Mouse (Mus musculus) stomach, postnatal 0 days (tissue): ENCODE measurements at regions not wholly inside any gene's neighbourhood (a gene's known extent, or its start where the extent isn't known, plus 50 kb on each side); places are given as distances from the start of the nearest gene placed in this dataset.
A peak's percentile ranks its signal among the peaks of the same experiment; 100 is the strongest.

Experiments used
- ATAC-seq: fragments of 200-750 bp; cut with Nextera tagmentation; 2 replicates; pipeline ENCODE4 v1.8.0; 2017; ENCODE audit not compliant: low FRiP score, low TSS enrichment
- DNase-seq: peaks from one replicate; pipeline ENCODE4 v3.0.0-alpha.2; 2016; ENCODE audit warnings: low spot score
- H3K27ac ChIP-seq: fragments of 300-500 bp; sonication (generic); replicated peaks from 2 replicates; pipeline ENCODE4 v1.5.1; 2014; ENCODE audit warnings: mild to moderate bottlenecking, control low read depth
- H3K27me3 ChIP-seq: fragments of 300-500 bp; sonication (generic); 2 replicates; pipeline ENCODE4 v1.6.1; 2014; ENCODE audit warnings: low read length; ENCODE audit not compliant: control insufficient read depth, insufficient read depth
- H3K36me3 ChIP-seq: fragments of 300-500 bp; sonication (generic); 2 replicates; pipeline ENCODE4 v1.6.1; 2014; ENCODE audit warnings: low read length, mixed read lengths; ENCODE audit not compliant: control insufficient read depth, insufficient read depth
- H3K4me1 ChIP-seq: fragments of 300-500 bp; sonication (generic); replicated peaks from 2 replicates; pipeline ENCODE4 v1.6.1; 2014; ENCODE audit warnings: antibody characterized with exemption; ENCODE audit not compliant: control insufficient read depth, insufficient read depth
- H3K4me2 ChIP-seq: fragments of 300-500 bp; sonication (generic); replicated peaks from 2 replicates; pipeline ENCODE4 v1.6.1; 2014; ENCODE audit warnings: low read depth, mild to moderate bottlenecking, control low read depth, moderate library complexity
- H3K4me3 ChIP-seq: fragments of 300-500 bp; sonication (generic); 2 replicates; pipeline ENCODE4 v1.5.1; 2014; ENCODE audit warnings: low read depth, low read length, control low read depth
- H3K9ac ChIP-seq: fragments of 300-500 bp; sonication (generic); 2 replicates; pipeline ENCODE4 v1.6.1; 2014; ENCODE audit warnings: mild to moderate bottlenecking, low read length, control low read depth, mixed read lengths
- H3K9me3 ChIP-seq: fragments of 300-500 bp; sonication (generic); 2 replicates; pipeline ENCODE4 v1.6.1; 2016; ENCODE audit warnings: low read length; ENCODE audit not compliant: control insufficient read depth
- CTCF ChIP-seq: IDR thresholded peaks from 2 replicates; pipeline ENCODE4 v1.5.1; 2016; ENCODE audit warnings: antibody characterized with exemption, low read depth, mild to moderate bottlenecking, moderate library complexity
- EP300 ChIP-seq: optimal IDR thresholded peaks from 2 replicates; pipeline ENCODE3; 2016; ENCODE audit warnings: antibody characterized with exemption
- WGBS: fragments of 180-500 bp; shearing (Covaris S2); extraction: QIAGEN DNeasy Blood & Tissue Kit; methylation state at CpG from one replicate; pipeline ENCODE4 v1.1.7; 2014; 5-methylcytosine and 5-hydroxymethylcytosine counted together

GRCm38 (mm10) chr3:134560144-134560543, 268.7 kb upstream of the Tacr3 start:
- WGBS, result 70% methylated on average over 2 of the region's 2 CpGs
- ATAC-seq, result no peak

GRCm38 (mm10) chr3:134578759-134579158, 250.0 kb upstream of the Tacr3 start:
- WGBS, result 83% methylated on average over 3 of the region's 3 CpGs
- TF ChIP-seq EP300 (no peak), CTCF (no peak)
- no peak overlapping the region for H3K9ac ChIP-seq

More at GRCm38 (mm10) chr3:134560144-134560543, 268.7 kb upstream of the Tacr3 start:
- no peak overlapping the region for H3K9ac ChIP-seq
- no peaks in the 10 kb centered on the region for H3K27me3 ChIP-seq
- no peak for DNase-seq
- H3K36me3 ChIP-seq, result no peaks in the 10 kb centered on the region
- no peak overlapping the region for H3K27ac ChIP-seq
- no peaks in the 10 kb centered on the region for H3K4me1 ChIP-seq
- no peak overlapping the region for H3K4me2 ChIP-seq
- no peak for TF ChIP-seq CTCF
- TF ChIP-seq EP300, result no peak
- no peak overlapping the region for H3K4me3 ChIP-seq
- H3K9me3 ChIP-seq, result no peaks in the 10 kb centered on the region

DNA sequence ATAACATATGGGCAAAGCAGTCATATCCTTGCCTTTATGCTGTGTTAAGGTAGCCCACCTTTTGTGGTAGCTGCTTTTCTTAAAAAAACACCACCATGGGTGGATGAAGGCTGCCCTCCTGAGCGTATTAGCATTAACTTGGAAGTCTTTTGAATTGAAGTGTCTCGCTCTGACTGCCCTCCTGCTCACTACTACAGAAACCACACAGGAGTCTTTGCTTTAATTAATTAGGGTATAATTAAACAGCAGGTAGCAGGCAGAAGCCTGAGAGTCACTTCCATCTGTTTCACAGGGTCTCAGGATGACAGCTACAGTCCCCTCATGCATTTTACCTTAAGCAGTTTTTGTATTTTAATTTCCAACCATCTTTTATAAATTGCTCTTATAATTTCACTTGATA, 240.2 kb upstream of the Tacr3 start:
- TF ChIP-seq CTCF, result no peak
- no peak for TF ChIP-seq EP300
- WGBS, result 48% methylated on average over 2 of the region's 2 CpGs
- H3K27ac ChIP-seq, result no peak overlapping the region
- H3K9me3 ChIP-seq, result no peaks in the 10 kb centered on the region
- H3K4me1 ChIP-seq, result no peaks in the 10 kb centered on the region
- H3K27me3 ChIP-seq, result no peaks in the 10 kb centered on the region
- no peak for ATAC-seq
- no peak overlapping the region for H3K9ac ChIP-seq
- H3K4me3 ChIP-seq, result no peak overlapping the region
- DNase-seq, result no peak
- no peak overlapping the region for H3K4me2 ChIP-seq
- no peaks in the 10 kb centered on the region for H3K36me3 ChIP-seq

More at GRCm38 (mm10) chr3:134578759-134579158, 250.0 kb upstream of the Tacr3 start:
- Histone ChIP-seq H3K4me1 (no peaks in the 10 kb centered on the region), H3K27ac (no peak overlapping the region), H3K9me3 (no peaks in the 10 kb centered on the region), H3K4me2 (no peak overlapping the region), H3K4me3 (no peak overlapping the region), H3K36me3 (no peaks in the 10 kb centered on the region), H3K27me3 (no peaks in the 10 kb centered on the region)
- ATAC-seq (no peak), DNase-seq (no peak)

GRCm38 (mm10) chr3:134602919-134603318, 225.9 kb upstream of the Tacr3 start:
- TF ChIP-seq CTCF (no peak), EP300 (no peak)
- ATAC-seq, result no peak
- H3K27ac ChIP-seq, result no peak overlapping the region
- H3K4me3 ChIP-seq, result no peak overlapping the region
- WGBS, result 62% methylated on average over 4 of the region's 4 CpGs
- no peaks in the 10 kb centered on the region for H3K36me3 ChIP-seq
- DNase-seq, result no peak
- no peaks in the 10 kb centered on the region for H3K4me1 ChIP-seq
- H3K27me3 ChIP-seq, result no peaks in the 10 kb centered on the region
- no peak overlapping the region for H3K9ac ChIP-seq
- no peak overlapping the region for H3K4me2 ChIP-seq
- H3K9me3 ChIP-seq, result no peaks in the 10 kb centered on the region

DNA sequence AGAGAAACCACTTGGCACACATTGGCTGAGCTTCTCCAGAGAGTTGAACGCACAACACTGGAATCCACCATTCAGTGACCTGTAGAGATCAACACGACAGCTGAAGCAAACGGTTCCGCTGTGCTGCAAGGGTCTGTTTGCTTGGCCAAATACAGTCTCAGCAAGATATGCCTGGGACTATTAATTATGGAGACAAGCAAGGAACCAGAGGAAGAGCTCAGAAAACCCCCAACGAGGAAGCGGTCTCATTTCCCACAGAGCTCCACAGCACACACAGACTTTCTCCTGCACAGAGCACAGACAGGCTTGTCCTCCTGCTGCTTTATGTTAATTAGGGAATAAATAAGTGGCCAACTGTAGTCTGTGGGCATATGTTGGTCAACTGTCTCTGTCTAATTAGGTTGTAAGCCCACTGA, 223.4 kb upstream of the Tacr3 start:
- TF ChIP-seq EP300 (no peak), CTCF (no peak)
- 21% methylated on average over 6 of the region's 6 CpGs for WGBS
- H3K4me2 ChIP-seq, result no peak overlapping the region
- no peak overlapping the region for H3K4me3 ChIP-seq
- H3K9ac ChIP-seq, result no peak overlapping the region
- H3K9me3 ChIP-seq, result no peaks in the 10 kb centered on the region
- no peaks in the 10 kb centered on the region for H3K36me3 ChIP-seq
- DNase-seq (no peak), ATAC-seq (no peak)
- no peaks in the 10 kb centered on the region for H3K4me1 ChIP-seq
- H3K27ac ChIP-seq, result no peak overlapping the region
- H3K27me3 ChIP-seq, result no peaks in the 10 kb centered on the region

GRCm38 (mm10) chr3:134610244-134610643, 218.6 kb upstream of the Tacr3 start:
- H3K27ac ChIP-seq, result no peak overlapping the region
- WGBS, result 65% methylated on average over 4 of the region's 4 CpGs
- no peak overlapping the region for H3K9ac ChIP-seq
- TF ChIP-seq EP300, result no peak
- TF ChIP-seq CTCF, result peak; percentile 64
- H3K4me1 ChIP-seq, result no peaks in the 10 kb centered on the region
- H3K4me2 ChIP-seq, result no peak overlapping the region
- no peaks in the 10 kb centered on the region for H3K9me3 ChIP-seq
- ATAC-seq, result no peak
- H3K36me3 ChIP-seq, result no peaks in the 10 kb centered on the region
- no peaks in the 10 kb centered on the region for H3K27me3 ChIP-seq
- no peak for DNase-seq
- H3K4me3 ChIP-seq, result no peak overlapping the region
